Mouse (Mus musculus): Measurements from ENCODE around the gene Klhl11.

Klhl11 gene

GRCm38 (mm10) chr11:100413541-100413940 is 59.0 kb downstream of the Klhl11 start:
- no peak for DNase-seq (ENCODE audit: low spot score)
